Mouse (Mus musculus) liver, embryonic 14.5 days (tissue): ENCODE results near the gene Mllt1.

Experiments used
- CTCF ChIP-seq: IDR thresholded peaks from 2 replicates; pipeline ENCODE4 v1.5.1; 2016; ENCODE audit warnings: antibody characterized with exemption, low read depth, control low read depth
- EP300 ChIP-seq: IDR thresholded peaks from 2 replicates; pipeline ENCODE4 v1.6.1; 2016; ENCODE audit warnings: antibody characterized with exemption, low read depth

DNA sequence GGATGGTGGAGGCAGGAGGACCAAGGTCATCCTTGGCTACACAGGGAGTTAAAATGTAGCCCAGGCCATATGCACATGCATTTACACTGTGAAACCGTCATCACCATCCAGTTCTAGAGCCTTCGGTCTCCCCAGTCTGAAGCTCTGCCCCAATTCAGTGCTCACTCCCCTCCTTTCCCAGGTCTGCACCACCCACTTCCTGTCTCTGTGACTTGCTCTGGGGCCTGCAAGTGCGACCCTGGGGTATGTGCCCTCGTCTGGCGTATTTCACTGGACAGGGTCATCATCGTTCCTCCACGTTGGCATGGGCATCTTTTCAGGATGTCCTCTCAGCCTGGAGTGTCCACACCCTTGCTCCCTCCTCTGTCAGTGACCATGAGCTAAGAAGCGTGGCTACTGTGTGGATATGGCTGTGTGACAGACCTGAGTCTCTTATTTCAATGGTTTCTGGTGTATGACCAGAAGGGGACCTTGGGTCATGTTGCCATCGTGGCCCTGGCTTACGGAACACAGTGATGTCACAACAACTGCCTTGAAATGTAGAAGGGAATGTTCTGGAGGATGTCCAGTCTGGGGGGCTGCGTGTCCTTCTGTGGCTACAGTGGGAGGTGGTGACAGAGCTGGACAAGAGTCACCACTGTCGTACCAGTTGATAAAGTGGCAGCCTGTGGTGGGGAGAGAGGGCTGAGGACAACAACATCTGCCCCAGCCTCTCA lies 60.1 kb downstream of the Mllt1 start, which contains the start of gene 1700061G19Rik:
- no peak for TF ChIP-seq CTCF
- TF ChIP-seq EP300 = no peak
